Mouse (Mus musculus): ENCODE measurements at regions not wholly inside any gene's neighbourhood (a gene's known extent, or its start where the extent isn't known, plus 50 kb on each side); places are given as distances from the start of the nearest gene placed in this dataset. TPM values are rescaled to one million over a fixed set of nuclear protein-coding genes. Genes with fewer than 3 reads are reported as not detected.

DNA sequence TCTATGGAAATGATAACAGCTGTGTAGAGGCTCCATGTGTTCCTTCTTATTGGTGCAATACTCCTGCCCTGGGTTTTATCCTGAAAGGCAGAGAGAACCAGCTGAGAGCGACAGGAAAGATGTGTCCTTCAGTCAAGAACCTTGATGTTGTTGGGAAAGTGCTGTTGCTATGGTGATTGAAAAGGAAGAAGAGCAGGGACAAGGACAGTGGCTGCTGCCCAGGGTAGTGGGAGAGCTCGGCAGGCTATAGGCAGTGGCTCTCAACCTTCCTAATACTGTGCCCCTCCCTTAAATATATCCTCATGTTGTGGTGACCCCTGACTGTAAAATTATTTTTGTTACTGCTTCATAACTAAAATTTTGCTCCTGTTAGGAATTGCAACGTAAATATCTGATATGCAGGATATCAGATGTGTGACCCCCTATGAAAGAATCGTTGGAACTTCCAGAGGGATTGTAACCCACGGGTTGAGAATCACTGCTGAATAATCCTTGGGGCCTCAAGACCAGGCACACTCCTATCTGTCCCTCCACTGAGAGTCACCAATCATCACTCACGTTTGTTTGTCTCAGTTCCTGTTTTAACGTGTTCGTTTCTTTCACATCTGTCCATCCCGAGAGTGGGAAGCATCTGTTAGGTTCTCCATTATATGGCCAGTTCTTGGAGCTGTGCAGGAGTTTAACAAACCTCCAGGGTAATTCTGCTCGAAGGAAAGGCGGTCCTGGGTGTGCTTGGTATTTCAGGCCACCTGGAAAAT is 68.9 kb upstream of the Smim23 start:
- H3K4me2 ChIP-seq, result no peak overlapping the region
- DNase-seq (ENCODE audit: low spot score), result no peak
- H3K9me3 ChIP-seq (ENCODE audit: control insufficient read depth, low read length), result no peaks in the 10 kb centered on the region
- no peaks in the 10 kb centered on the region for H3K36me3 ChIP-seq (ENCODE audit: control insufficient read depth, insufficient read depth, low read length)
- no peak overlapping the region for H3K4me3 ChIP-seq (ENCODE audit: low read depth, low read length)
- no peak overlapping the region for H3K9ac ChIP-seq (ENCODE audit: low read depth, low read length)
- WGBS, result 58% methylated on average over 11 of the region's 11 CpGs
- no peak overlapping the region for H3K27ac ChIP-seq (ENCODE audit: low read depth, low read length)
- H3K4me1 ChIP-seq (replicated peaks; ENCODE audit: control insufficient read depth, insufficient read depth, low read length), result no peaks in the 10 kb centered on the region
- ATAC-seq (replicated peaks; ENCODE audit: low FRiP score), result no peak
- no peaks in the 10 kb centered on the region for H3K27me3 ChIP-seq (replicated peaks; ENCODE audit: control insufficient read depth, insufficient read depth, low read length)

- DNase-seq (ENCODE audit: low spot score), result no peak
- WGBS, result 84% methylated on average over 5 of the region's 5 CpGs
- no peak overlapping the region for H3K4me3 ChIP-seq (ENCODE audit: low read depth, low read length)
- H3K9me3 ChIP-seq (ENCODE audit: control insufficient read depth, low read length), result no peaks in the 10 kb centered on the region
- no peak overlapping the region for H3K4me2 ChIP-seq
- no peak overlapping the region for H3K27ac ChIP-seq (ENCODE audit: low read depth, low read length)
- H3K27me3 ChIP-seq (replicated peaks; ENCODE audit: control insufficient read depth, insufficient read depth, low read length), result no peaks in the 10 kb centered on the region
- no peak for ATAC-seq (replicated peaks; ENCODE audit: low FRiP score)
- no peaks in the 10 kb centered on the region for H3K4me1 ChIP-seq (replicated peaks; ENCODE audit: control insufficient read depth, insufficient read depth, low read length)
- no peaks in the 10 kb centered on the region for H3K36me3 ChIP-seq (ENCODE audit: control insufficient read depth, insufficient read depth, low read length)
- H3K9ac ChIP-seq (ENCODE audit: low read depth, low read length), result no peak overlapping the region
These were observed 68.1 kb upstream of the Smim23 start for GRCm38 (mm10) chr11:32892496-32892895.

- WGBS, result 34% methylated on average over 7 of the region's 7 CpGs
- Histone ChIP-seq H3K4me2 (no peak overlapping the region), H3K27me3 (replicated peaks; ENCODE audit: control insufficient read depth, insufficient read depth, low read length) (no peaks in the 10 kb centered on the region), H3K9me3 (ENCODE audit: control insufficient read depth, low read length) (no peaks in the 10 kb centered on the region), H3K27ac (ENCODE audit: low read depth, low read length) (no peak overlapping the region), H3K9ac (ENCODE audit: low read depth, low read length) (no peak overlapping the region), H3K4me3 (ENCODE audit: low read depth, low read length) (no peak overlapping the region), H3K36me3 (ENCODE audit: control insufficient read depth, insufficient read depth, low read length) (no peaks in the 10 kb centered on the region), H3K4me1 (replicated peaks; ENCODE audit: control insufficient read depth, insufficient read depth, low read length) (no peaks in the 10 kb centered on the region)
- ATAC-seq (replicated peaks; ENCODE audit: low FRiP score), result no peak
- DNase-seq (ENCODE audit: low spot score), result no peak
These were observed 64.8 kb upstream of the Smim23 start for GRCm38 (mm10) chr11:32889248-32889647.

DNA sequence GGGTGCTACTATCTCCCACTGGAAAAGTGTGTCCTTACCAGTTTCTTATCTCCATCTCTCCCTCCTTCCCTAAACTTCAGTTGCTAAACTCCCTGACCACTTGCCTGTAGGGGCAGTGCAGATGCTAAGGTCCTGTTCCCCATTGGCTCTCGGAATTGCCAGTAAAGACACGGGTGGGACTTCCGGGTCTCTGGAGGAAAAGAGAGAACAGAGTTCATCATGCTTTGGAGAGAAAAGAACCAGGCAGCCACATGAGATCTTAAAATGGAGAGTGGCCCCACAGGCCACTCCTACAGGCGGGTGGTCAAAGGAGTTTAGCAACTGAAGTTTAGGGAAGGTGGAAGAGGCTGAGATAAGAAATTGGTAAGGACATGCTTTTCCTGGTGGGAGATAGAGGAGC is 60.3 kb upstream of the Smim23 start:
- Histone ChIP-seq H3K36me3 (ENCODE audit: control insufficient read depth, insufficient read depth, low read length) (no peaks in the 10 kb centered on the region), H3K27ac (ENCODE audit: low read depth, low read length) (no peak overlapping the region), H3K4me2 (no peak overlapping the region), H3K27me3 (replicated peaks; ENCODE audit: control insufficient read depth, insufficient read depth, low read length) (no peaks in the 10 kb centered on the region), H3K4me1 (replicated peaks; ENCODE audit: control insufficient read depth, insufficient read depth, low read length) (no peaks in the 10 kb centered on the region), H3K9ac (ENCODE audit: low read depth, low read length) (no peak overlapping the region), H3K4me3 (ENCODE audit: low read depth, low read length) (no peak overlapping the region), H3K9me3 (ENCODE audit: control insufficient read depth, low read length) (no peaks in the 10 kb centered on the region)
- DNase-seq (ENCODE audit: low spot score) (no peak), ATAC-seq (replicated peaks; ENCODE audit: low FRiP score) (no peak)
- 57% methylated on average over 4 of the region's 4 CpGs for WGBS

- Histone ChIP-seq H3K4me1 (replicated peaks; ENCODE audit: control insufficient read depth, insufficient read depth, low read length) (no peaks in the 10 kb centered on the region), H3K9me3 (ENCODE audit: control insufficient read depth, low read length) (no peaks in the 10 kb centered on the region), H3K9ac (ENCODE audit: low read depth, low read length) (no peak overlapping the region), H3K27ac (ENCODE audit: low read depth, low read length) (no peak overlapping the region), H3K36me3 (ENCODE audit: control insufficient read depth, insufficient read depth, low read length) (no peaks in the 10 kb centered on the region), H3K4me2 (no peak overlapping the region), H3K27me3 (replicated peaks; ENCODE audit: control insufficient read depth, insufficient read depth, low read length) (no peaks in the 10 kb centered on the region), H3K4me3 (ENCODE audit: low read depth, low read length) (no peak overlapping the region)
- no peak for ATAC-seq (replicated peaks; ENCODE audit: low FRiP score)
- WGBS, result 52% methylated on average over 9 of the region's 10 CpGs
- DNase-seq (ENCODE audit: low spot score), result no peak
These were observed 58.9 kb upstream of the Smim23 start for GRCm38 (mm10) chr11:32883062-32883852.

- Histone ChIP-seq H3K27ac (ENCODE audit: low read depth, low read length) (no peak overlapping the region), H3K9me3 (ENCODE audit: control insufficient read depth, low read length) (no peaks in the 10 kb centered on the region), H3K4me3 (ENCODE audit: low read depth, low read length) (no peak overlapping the region), H3K4me1 (replicated peaks; ENCODE audit: control insufficient read depth, insufficient read depth, low read length) (no peaks in the 10 kb centered on the region), H3K27me3 (replicated peaks; ENCODE audit: control insufficient read depth, insufficient read depth, low read length) (no peaks in the 10 kb centered on the region), H3K36me3 (ENCODE audit: control insufficient read depth, insufficient read depth, low read length) (no peaks in the 10 kb centered on the region), H3K9ac (ENCODE audit: low read depth, low read length) (no peak overlapping the region), H3K4me2 (no peak overlapping the region)
- DNase-seq (ENCODE audit: low spot score), result no peak
- ATAC-seq (replicated peaks; ENCODE audit: low FRiP score), result no peak
- 94% methylated on average over 3 of the region's 3 CpGs for WGBS
These were observed 54.6 kb upstream of the Smim23 start for GRCm38 (mm10) chr11:32878967-32879366.

Small RNA genes in the stretch of these regions (microRNA-seq; reads per million reads assigned to microRNA genes)
- gene Gm26052 (ENCODE audit: borderline number of aligned reads), result not detected
